Mouse (Mus musculus): ENCODE data around the gene Lypd5. TPM values are rescaled to one million over a fixed set of nuclear protein-coding genes. Genes with fewer than 3 reads are reported as not detected.

The Lypd5 gene
- total RNA-seq (2012; rRNA removed) (not detected in 2 replicates), total RNA-seq (2014; rRNA removed) (not detected in 2 replicates), polyA plus RNA-seq (2012; ENCODE audit: insufficient read length, low read depth) (not detected in 2 replicates)

GRCm38 (mm10) chr7:24348896-24349295 is at the start of gene Lypd5:
Lypd5 (plus strand) TSS chr7:24349196.
- H3K9ac ChIP-seq (ENCODE audit: insufficient read depth, low read depth): no peak within 1 kb of the TSS
- no peaks in the 10 kb centered on the region for H3K79me2 ChIP-seq (replicated peaks; ENCODE audit: control insufficient read depth, extremely low read depth, insufficient read depth, poor library complexity, severe bottlenecking)
- H3K9me3 ChIP-seq (replicated peaks; ENCODE audit: low read length): peaks cover 8% of the 10 kb centered on the region
- no peak for DNase-seq (ENCODE audit: extremely low read depth)
- in situ Hi-C loops (cut with MboI; ENCODE audit: low pct_ligation_motif_present, low pct_unique_long_range_greater_than_20kb, low sequenced_read_pairs): no loop called here
- no peak within 1 kb of the TSS for H3K4me2 ChIP-seq (ENCODE audit: insufficient read depth, low read depth, poor library complexity, severe bottlenecking)
- peaks cover 85% of the 10 kb centered on the region for H3K27me3 ChIP-seq (replicated peaks)
- no peak within 1 kb of the TSS for H3K4me3 ChIP-seq (replicated peaks in 1 of 3; ENCODE audit: low read depth in 2 of 3, low read length in 2 of 3, poor library complexity in 1 of 3)
- TF ChIP-seq GABPA (IDR thresholded peaks at IDR 0.05; ENCODE audit: insufficient replicate concordance, low read depth, low read length) (no peak), IRF4 (IDR thresholded peaks at IDR 0.05; ENCODE audit: low read depth, low read length) (no peak), JUND (conservative IDR thresholded peaks at IDR 0.05; ENCODE audit: low read depth, low read length) (no peak), E2F4 (IDR thresholded peaks at IDR 0.05; ENCODE audit: insufficient replicate concordance, low read depth, low read length) (no peak), UBTF (IDR thresholded peaks at IDR 0.05; ENCODE audit: low read depth, low read length) (no peak), PAX5 (IDR thresholded peaks at IDR 0.05; ENCODE audit: low read length) (no peak), NELFE (IDR thresholded peaks at IDR 0.05; ENCODE audit: low read depth, low read length) (no peak), MAX (IDR thresholded peaks at IDR 0.05; ENCODE audit: low read length) (no peak), CHD1 (IDR thresholded peaks at IDR 0.05; ENCODE audit: low read depth, low read length) (no peak), MAZ (IDR thresholded peaks at IDR 0.05; ENCODE audit: low read depth, low read length) (no peak), BHLHE40 (IDR thresholded peaks at IDR 0.05; ENCODE audit: low read depth, low read length) (no peak), CHD2 (IDR thresholded peaks at IDR 0.05; ENCODE audit: low read length) (no peak), RCOR1 (conservative IDR thresholded peaks at IDR 0.05; ENCODE audit: low read depth, low read length) (no peak), MEF2A (IDR thresholded peaks at IDR 0.05; ENCODE audit: borderline replicate concordance, low read depth, low read length) (no peak), USF1 (IDR thresholded peaks at IDR 0.05; ENCODE audit: low read depth, low read length) (no peak), JUN (IDR thresholded peaks at IDR 0.05; ENCODE audit: insufficient read depth, low read depth, low read length) (no peak)
- dilution Hi-C loops (cut with MboI; ENCODE audit: extremely low pct_ligation_motif_present, extremely low pct_unique_long_range_greater_than_20kb, low sequenced_read_pairs): no loop called here
- no peaks in the 10 kb centered on the region for H3K36me3 ChIP-seq (replicated peaks in 1 of 2; ENCODE audit: control insufficient read depth in 1 of 2, insufficient read depth in 1 of 2, low read length in 1 of 2)
- H3K27ac ChIP-seq (ENCODE audit: insufficient read depth, low read depth): no peak within 1 kb of the TSS
- no peaks in the 10 kb centered on the region for H3K4me1 ChIP-seq (ENCODE audit: control insufficient read depth in 1 of 2, insufficient read depth in 2 of 2)

DNA sequence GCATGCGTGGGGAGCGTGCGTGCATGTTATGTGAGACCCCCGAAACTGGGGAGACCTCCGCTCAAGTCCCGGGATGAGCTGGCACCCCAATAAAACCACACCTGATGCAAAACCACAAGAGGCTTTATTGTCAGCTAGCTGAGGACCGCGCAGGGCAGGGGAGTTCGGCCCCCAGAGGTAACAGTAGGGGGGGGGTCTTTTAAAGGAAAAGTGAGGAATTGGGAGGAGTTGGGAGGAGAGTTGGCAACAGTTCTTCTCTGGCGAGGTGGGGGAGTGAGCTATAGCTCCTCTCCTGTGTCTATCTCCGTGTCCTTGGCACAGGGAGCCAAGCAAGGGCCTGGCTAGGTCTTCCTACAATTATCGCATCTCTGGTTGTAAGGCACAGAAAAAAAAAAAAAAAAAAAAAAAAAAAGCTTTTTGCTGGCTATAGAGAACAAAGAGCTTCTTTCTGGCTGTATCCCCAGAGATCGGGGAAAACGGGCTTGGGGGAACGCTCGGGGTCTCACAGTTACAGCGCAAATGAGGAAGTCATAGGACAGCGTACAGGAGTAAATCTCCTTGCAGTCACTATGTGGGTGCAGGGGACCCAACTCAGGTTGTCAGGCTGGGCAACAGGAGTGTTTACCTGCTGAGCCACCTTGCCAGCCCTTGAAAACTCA is 49.0 kb upstream of the Lypd5 start:
- in situ Hi-C loops (cut with MboI; ENCODE audit: low pct_ligation_motif_present, low pct_unique_long_range_greater_than_20kb, low sequenced_read_pairs) (loop anchor here (10.0 kb wide), 1 partner anchor 145 kb away; no protein-coding TSS in a partner anchor), dilution Hi-C loops (cut with MboI; ENCODE audit: extremely low pct_ligation_motif_present, extremely low pct_unique_long_range_greater_than_20kb, low sequenced_read_pairs) (no loop called here)
- no peak for DNase-seq (ENCODE audit: extremely low read depth)
- H3K27ac ChIP-seq (ENCODE audit: insufficient read depth, low read depth): no peak overlapping the region
- H3K79me2 ChIP-seq (replicated peaks; ENCODE audit: control insufficient read depth, extremely low read depth, insufficient read depth, poor library complexity, severe bottlenecking): no peaks in the 10 kb centered on the region
- no peak overlapping the region for H3K4me2 ChIP-seq (ENCODE audit: insufficient read depth, low read depth, poor library complexity, severe bottlenecking)
- no peak overlapping the region for H3K9ac ChIP-seq (ENCODE audit: insufficient read depth, low read depth)
- no peaks in the 10 kb centered on the region for H3K4me1 ChIP-seq (ENCODE audit: control insufficient read depth in 1 of 2, insufficient read depth in 2 of 2)
- no peak overlapping the region for H3K4me3 ChIP-seq (replicated peaks in 1 of 3; ENCODE audit: low read depth in 2 of 3, low read length in 2 of 3, poor library complexity in 1 of 3)
- H3K9me3 ChIP-seq (replicated peaks; ENCODE audit: low read length): peaks cover 9% of the 10 kb centered on the region
- peaks cover 30 to 63% of the 10 kb centered on the region in 2 experiments for H3K36me3 ChIP-seq (replicated peaks in 1 of 2; ENCODE audit: control insufficient read depth in 1 of 2, insufficient read depth in 1 of 2, low read length in 1 of 2)
- TF ChIP-seq ZMIZ1 (IDR thresholded peaks at IDR 0.05; ENCODE audit: low read depth, low read length): no peak
- TF ChIP-seq KAT2A (IDR thresholded peaks at IDR 0.05; ENCODE audit: insufficient replicate concordance, low read length): no peak
- TF ChIP-seq ELF1 (IDR thresholded peaks at IDR 0.05; ENCODE audit: low read depth, low read length): no peak
- TF ChIP-seq ZKSCAN1 (IDR thresholded peaks at IDR 0.05; ENCODE audit: borderline replicate concordance, low read depth, low read length): no peak
- no peak for TF ChIP-seq PAX5 (IDR thresholded peaks at IDR 0.05; ENCODE audit: low read length)
- no peak for TF ChIP-seq CTCF (conservative IDR thresholded peaks at IDR 0.05 in 1 of 2, IDR thresholded peaks at IDR 0.05 in 1 of 2; ENCODE audit: low read depth in 2 of 2, low read length in 2 of 2)
- TF ChIP-seq NRF1 (IDR thresholded peaks at IDR 0.05; ENCODE audit: low read depth, low read length): no peak
- no peak for TF ChIP-seq USF2 (conservative IDR thresholded peaks at IDR 0.05; ENCODE audit: low read depth, low read length)
- TF ChIP-seq CHD2 (IDR thresholded peaks at IDR 0.05; ENCODE audit: low read length): no peak
- no peak for TF ChIP-seq MEF2A (IDR thresholded peaks at IDR 0.05; ENCODE audit: borderline replicate concordance, low read depth, low read length)
- TF ChIP-seq ZC3H11A (IDR thresholded peaks at IDR 0.05; ENCODE audit: low read depth, low read length): no peak
- TF ChIP-seq POLR2A (IDR thresholded peaks at IDR 0.05; ENCODE audit: low read depth, low read length): no peak
- no peak for TF ChIP-seq UBTF (IDR thresholded peaks at IDR 0.05; ENCODE audit: low read depth, low read length)
- TF ChIP-seq NELFE (IDR thresholded peaks at IDR 0.05; ENCODE audit: low read depth, low read length): no peak
- no peak for TF ChIP-seq MYC (IDR thresholded peaks at IDR 0.05; ENCODE audit: low read depth, low read length)
- no peak for TF ChIP-seq MXI1 (IDR thresholded peaks at IDR 0.05; ENCODE audit: low read depth, low read length)
- no peak for TF ChIP-seq E2F4 (IDR thresholded peaks at IDR 0.05; ENCODE audit: insufficient replicate concordance, low read depth, low read length)
- no peak for TF ChIP-seq JUN (IDR thresholded peaks at IDR 0.05; ENCODE audit: insufficient read depth, low read depth, low read length)
- no peak for TF ChIP-seq RAD21 (IDR thresholded peaks at IDR 0.05; ENCODE audit: low read depth, low read length)
- H3K27me3 ChIP-seq (replicated peaks): no peaks in the 10 kb centered on the region
